Mouse (Mus musculus) liver, postnatal 0 days (tissue): Measurements from ENCODE around the gene Ehhadh.

Experiments
- CTCF ChIP-seq: sonication (generic); IDR thresholded peaks from 2 replicates; pipeline ENCODE4 v1.5.1; 2016; ENCODE audit warnings: antibody characterized with exemption, low read depth
- EP300 ChIP-seq: IDR thresholded peaks from 2 replicates; pipeline ENCODE4 v1.6.1; 2016; ENCODE audit warnings: antibody characterized with exemption, low read depth, mild to moderate bottlenecking

- TF ChIP-seq CTCF (no peak), EP300 (no peak)
These were observed 16.7 kb upstream of the Ehhadh start for GRCm38 (mm10) chr16:21804258-21804657.
